Mouse (Mus musculus) limb, embryonic 13.5 days (tissue): ENCODE data around the gene Cpb2. TPM values are rescaled to one million over a fixed set of nuclear protein-coding genes. Genes with fewer than 3 reads are reported as not detected.

Experiments
- ATAC-seq: fragments of 200-750 bp; cut with Nextera tagmentation; 2 replicates; pipeline ENCODE4 v1.8.0; 2017; ENCODE audit warnings: low read depth, moderate number of reproducible peaks, moderate TSS enrichment; ENCODE audit not compliant: low FRiP score
- H3K27ac ChIP-seq: fragments of 300-500 bp; sonication (generic); 2 replicates; pipeline ENCODE4 v1.5.1; 2015; ENCODE audit warnings: inconsistent platforms, mild to moderate bottlenecking, moderate library complexity
- H3K27me3 ChIP-seq: fragments of 300-500 bp; sonication (generic); 2 replicates; pipeline ENCODE4 v1.6.1; 2015; ENCODE audit warnings: mild to moderate bottlenecking, inconsistent platforms
- H3K36me3 ChIP-seq: fragments of 300-500 bp; sonication (generic); 2 replicates; pipeline ENCODE4 v1.6.1; 2015; ENCODE audit warnings: inconsistent platforms, mild to moderate bottlenecking, moderate library complexity
- H3K4me1 ChIP-seq: fragments of 300-500 bp; sonication (generic); 2 replicates; pipeline ENCODE4 v1.6.1; 2015; ENCODE audit warnings: inconsistent platforms
- H3K4me2 ChIP-seq: fragments of 300-500 bp; sonication (generic); replicated peaks from 2 replicates; pipeline ENCODE4 v1.6.1; 2015; ENCODE audit warnings: inconsistent platforms, mild to moderate bottlenecking, moderate library complexity
- H3K4me3 ChIP-seq: fragments of 300-500 bp; sonication (generic); 2 replicates; pipeline ENCODE4 v1.5.1; 2015; ENCODE audit warnings: moderate library complexity, mild to moderate bottlenecking, inconsistent platforms
- H3K9ac ChIP-seq: fragments of 300-500 bp; sonication (generic); 2 replicates; pipeline ENCODE4 v1.6.1; 2015; ENCODE audit warnings: mild to moderate bottlenecking, inconsistent platforms
- H3K9me3 ChIP-seq: fragments of 300-500 bp; sonication (generic); 2 replicates; pipeline ENCODE4 v1.6.1; 2016; ENCODE audit warnings: inconsistent platforms
- WGBS: fragments of 180-500 bp; shearing (Covaris S2); methylation state at CpG from one replicate; pipeline ENCODE4 v1.1.7; 2015; 5-methylcytosine and 5-hydroxymethylcytosine counted together
- microRNA-seq: library from miRNA; unstranded; fragments of <30 nt; microRNA quantifications from one replicate; pipeline ENCODE4, GENCODE M21; 2016
- polyA plus RNA-seq: library from polyadenylated mRNA; unstranded; fragments of >200 nt; fragmentation: Nextera tagmentation; extraction: Ambion mirVana; gene quantifications from 2 replicates; pipeline ENCODE4 v1.2.1, GENCODE M21; 2015

Gene Cpb2
- polyA plus RNA-seq, 1 experiment from 2014 or later = not detected

DNA sequence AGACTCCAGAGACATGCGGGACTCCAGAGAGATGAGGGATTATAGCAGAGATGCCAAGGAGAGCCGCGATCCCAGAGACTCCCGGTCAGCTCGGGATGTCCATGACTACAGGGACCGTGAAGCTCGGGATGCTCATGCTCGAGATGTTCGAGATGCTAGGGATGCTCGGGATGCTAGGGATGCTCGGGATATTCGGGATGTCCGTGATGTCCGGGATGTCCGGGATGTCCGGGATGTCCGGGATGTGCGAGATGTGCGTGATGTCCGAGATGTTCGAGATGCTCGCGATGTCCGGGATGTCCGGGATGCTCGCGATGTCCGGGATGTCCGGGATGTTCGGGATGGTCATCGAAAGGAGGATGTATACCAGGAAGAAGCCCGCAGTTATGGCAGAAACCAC, 81.3 kb downstream of the Cpb2 start:
- no peak overlapping the region for H3K4me3 ChIP-seq
- WGBS = 97% methylated on average over 32 of the region's 32 CpGs
- H3K27ac ChIP-seq = no peak overlapping the region
- H3K4me1 ChIP-seq = no peaks in the 10 kb centered on the region
- no peak overlapping the region for H3K9ac ChIP-seq
- no peaks in the 10 kb centered on the region for H3K9me3 ChIP-seq
- H3K4me2 ChIP-seq = no peak overlapping the region
- no peaks in the 10 kb centered on the region for H3K27me3 ChIP-seq
- no peak for ATAC-seq
- peaks cover 53% of the 10 kb centered on the region for H3K36me3 ChIP-seq

GRCm38 (mm10) chr14:75328062-75328461, 86.0 kb downstream of the Cpb2 start:
- H3K4me2 ChIP-seq = no peak overlapping the region
- WGBS = 82% methylated on average over 8 of the region's 8 CpGs

DNA sequence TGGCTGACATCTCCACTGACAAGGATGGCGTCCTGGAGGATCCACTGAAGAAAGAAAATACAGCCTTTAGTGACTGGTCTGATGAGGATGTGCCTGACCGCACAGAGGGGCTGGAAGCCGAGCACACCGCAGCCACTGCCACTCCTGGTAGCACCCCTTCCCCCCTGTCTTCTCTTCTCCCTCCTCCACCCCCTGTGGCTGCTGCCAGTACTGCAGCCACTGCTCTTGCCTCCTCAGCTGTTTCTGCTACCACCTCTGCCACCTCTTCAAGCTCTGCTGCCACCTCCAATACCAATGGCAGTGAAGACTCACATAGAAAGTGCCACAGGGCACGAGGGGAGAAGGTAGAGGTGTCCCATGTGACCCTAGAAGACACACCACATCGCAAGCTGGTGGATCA, 88.5 kb downstream of the Cpb2 start:
- no peak for ATAC-seq
- no peak overlapping the region for H3K4me3 ChIP-seq
- no peaks in the 10 kb centered on the region for H3K9me3 ChIP-seq
- H3K27me3 ChIP-seq = no peaks in the 10 kb centered on the region
- no peak overlapping the region for H3K4me2 ChIP-seq
- no peak overlapping the region for H3K27ac ChIP-seq
- WGBS = 85% methylated on average over 6 of the region's 6 CpGs
- H3K9ac ChIP-seq = no peak overlapping the region
- H3K4me1 ChIP-seq = peaks cover 12% of the 10 kb centered on the region
- peaks cover 59% of the 10 kb centered on the region for H3K36me3 ChIP-seq

More at GRCm38 (mm10) chr14:75328062-75328461, 86.0 kb downstream of the Cpb2 start:
- Histone ChIP-seq H3K9me3 (no peaks in the 10 kb centered on the region), H3K4me1 (peaks cover 8% of the 10 kb centered on the region), H3K4me3 (no peak overlapping the region), H3K27ac (no peak overlapping the region), H3K27me3 (no peaks in the 10 kb centered on the region), H3K9ac (no peak overlapping the region), H3K36me3 (peaks cover 70% of the 10 kb centered on the region)
- ATAC-seq = no peak

Small RNA genes lying within 50 kb of the gene (microRNA-seq; reads per million reads assigned to microRNA genes)
- gene Gm44482 = not detected

Other genes with a start within 250 kb of the Cpb2 start
- gene Rubcnl, start 226.3 kb upstream of the Cpb2 start, polyA plus RNA-seq = 1.9 and 2.5 TPM in 2 replicates
- gene Lrrc63, start 111.4 kb upstream of the Cpb2 start, polyA plus RNA-seq = not detected in 2 replicates
- 24.8 and 26.4 TPM in 2 replicates for gene Lcp1, start 111.2 kb upstream of the Cpb2 start, polyA plus RNA-seq
- gene Zc3h13, start 42.1 kb downstream of the Cpb2 start, polyA plus RNA-seq = 36.7 and 41.7 TPM in 2 replicates
- 0.33 and 0.52 TPM in 2 replicates for gene Siah3, start 213.7 kb downstream of the Cpb2 start, polyA plus RNA-seq